8 mouse cellular contexts compared by ENCODE assay signal in the genomic region with DNA sequence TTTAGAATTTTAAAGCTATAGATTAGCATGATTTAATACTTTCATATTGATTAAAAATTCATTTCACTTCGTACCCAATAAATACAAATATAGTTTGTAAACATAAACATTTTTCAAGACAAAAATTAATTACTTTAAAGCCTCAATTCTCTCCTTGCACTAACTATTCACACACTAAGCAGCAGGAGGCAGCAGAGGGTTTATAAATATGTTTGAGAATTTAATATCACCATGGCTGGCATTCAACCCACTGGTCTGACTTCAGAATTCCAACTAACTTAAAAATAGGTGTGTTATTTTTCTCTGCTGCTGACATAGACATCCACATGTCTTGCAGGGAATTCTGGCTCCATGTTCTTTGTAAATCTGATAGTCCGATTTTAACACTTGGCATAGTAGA. TPM values are rescaled to one million over a fixed set of nuclear protein-coding genes. Genes with fewer than 3 reads are reported as not detected.
A peak's percentile ranks its signal among the peaks of the same experiment; 100 is the strongest.
DNase-seq lines count a peak whose midpoint lies in the region; ATAC-seq and TF ChIP-seq lines count a peak whose summit lies in the region.

No protein-coding gene starts in this region.

- no peak overlapping the region for H3K27ac ChIP-seq in intestine, embryonic 14.5 days (ENCODE audit: low read depth)
- no peak overlapping the region for H3K27ac ChIP-seq in intestine, embryonic 15.5 days
- peak overlapping the region; percentile 86 for H3K27ac ChIP-seq in gastrocnemius, adult 2 months

- H3K36me3 ChIP-seq in intestine, embryonic 14.5 days (ENCODE audit: control insufficient read depth, insufficient read depth, low read length): peaks cover 4% of the 10 kb centered on the region; the same call in 1 of the 2 replicates
- H3K36me3 ChIP-seq in intestine, embryonic 15.5 days: no peaks in the 10 kb centered on the region
- H3K36me3 ChIP-seq in G1E (replicated peaks): peaks cover 27% of the 10 kb centered on the region

- H3K4me2 ChIP-seq in intestine, embryonic 14.5 days (ENCODE audit: low read length): no peak overlapping the region
- H3K4me2 ChIP-seq in intestine, embryonic 15.5 days (replicated peaks): no peak overlapping the region

- no peak for TF ChIP-seq POLR2A in lung, adult 2 months (IDR thresholded peaks at IDR 0.05; ENCODE audit: borderline replicate concordance, extremely low read depth, low read depth, low read length)

- no peaks in the 10 kb centered on the region for H3K4me1 ChIP-seq in intestine, embryonic 14.5 days (replicated peaks; ENCODE audit: control insufficient read depth, insufficient read depth, low read length)
- no peaks in the 10 kb centered on the region for H3K4me1 ChIP-seq in intestine, embryonic 15.5 days (replicated peaks)
- no peaks in the 10 kb centered on the region for H3K4me1 ChIP-seq in G1E (ENCODE audit: insufficient read depth, low read depth, low read length)
- H3K4me1 ChIP-seq in lung, adult 2 months (ENCODE audit: control insufficient read depth, insufficient read depth, low read length): no peaks in the 10 kb centered on the region

- DNase-seq in intestine, embryonic 14.5 days (ENCODE audit: low spot score): peak; percentile 61
- DNase-seq in 416B (ENCODE audit: low read depth) (peak; percentile 64), G1E (ENCODE audit: low spot score) (no peak)
- peak; percentile 67 for DNase-seq in gastrocnemius, adult 2 months
- DNase-seq in lung, adult 2 months: no peak
- no peak for DNase-seq in urinary bladder, postnatal 10 days (ENCODE audit: low spot score)

- no peak for TF ChIP-seq CTCF in G1E (IDR thresholded peaks at IDR 0.05; ENCODE audit: low read depth, low read length)
- peak; percentile 79 for TF ChIP-seq CTCF in gastrocnemius, adult 2 months (IDR thresholded peaks at IDR 0.05)
- peak; percentile 26; the same call in 1 of the 2 replicates for TF ChIP-seq CTCF in lung, adult 2 months (IDR thresholded peaks at IDR 0.05; ENCODE audit: insufficient read depth, low read length)

- H3K9ac ChIP-seq in intestine, embryonic 14.5 days (ENCODE audit: low read length): no peak overlapping the region
- H3K9ac ChIP-seq in intestine, embryonic 15.5 days: no peak overlapping the region

- ATAC-seq in intestine, embryonic 14.5 days (replicated peaks; ENCODE audit: low FRiP score, low TSS enrichment, low read depth): no peak
- no peak for ATAC-seq in intestine, embryonic 15.5 days
- peak; percentile 60 for ATAC-seq in G1E (ENCODE audit: extremely low read depth, insufficient number of reproducible peaks, low FRiP score, poor library complexity, severe bottlenecking)
- ATAC-seq in monocyte, adult 5-6 weeks (replicated peaks; ENCODE audit: insufficient number of reproducible peaks, low FRiP score, low TSS enrichment, poor library complexity, severe bottlenecking): no peak

- no peaks in the 10 kb centered on the region for H3K27me3 ChIP-seq in intestine, embryonic 14.5 days (replicated peaks; ENCODE audit: control insufficient read depth, insufficient read depth, low read length)
- H3K27me3 ChIP-seq in intestine, embryonic 15.5 days (replicated peaks): no peaks in the 10 kb centered on the region
- no peaks in the 10 kb centered on the region for H3K27me3 ChIP-seq in G1E (ENCODE audit: insufficient read depth, low read length)

- 75% methylated on average over 2 of the region's 2 CpGs for WGBS in intestine, embryonic 14.5 days
- WGBS in intestine, embryonic 15.5 days: 76% methylated on average over 2 of the region's 2 CpGs
- WGBS in lung, adult 2 months: 62% methylated on average over 2 of the region's 2 CpGs

- no peaks in the 10 kb centered on the region for H3K9me3 ChIP-seq in intestine, embryonic 14.5 days (ENCODE audit: control insufficient read depth, low read length)
- H3K9me3 ChIP-seq in intestine, embryonic 15.5 days: no peaks in the 10 kb centered on the region
- H3K9me3 ChIP-seq in G1E (replicated peaks): no peaks in the 10 kb centered on the region

- H3K4me3 ChIP-seq in intestine, embryonic 14.5 days (ENCODE audit: low read depth, low read length): no peak overlapping the region
- H3K4me3 ChIP-seq in intestine, embryonic 15.5 days (replicated peaks): no peak overlapping the region
- H3K4me3 ChIP-seq in G1E (ENCODE audit: low read depth, low read length): no peak overlapping the region
- H3K4me3 ChIP-seq in gastrocnemius, adult 2 months: peak overlapping the region; percentile 32
- H3K4me3 ChIP-seq in lung, adult 2 months (replicated peaks; ENCODE audit: extremely low read depth, low read depth, low read length): no peak overlapping the region

- intact Hi-C loops in gastrocnemius, adult 2 months (cut with DNase I): loop anchor here (2.0 to 10.0 kb wide), 3 partner anchors 164 to 386 kb away; no protein-coding TSS in a partner anchor

RNA-seq across cellular contexts. Expression of gene 1810037I17Rik, which starts 15.2 kb away (rescaled TPM):
- polyA plus RNA-seq in intestine, embryonic 14.5 days (2014; fragmentation: Nextera tagmentation; extraction: Ambion mirVana): 125 and 132 TPM in 2 replicates
- polyA plus RNA-seq in intestine, embryonic 15.5 days (2015; fragmentation: Nextera tagmentation; extraction: Ambion mirVana): 146 and 156 TPM in 2 replicates
- total RNA-seq in G1E (2014; fragmentation: Nextera tagmentation) (120 TPM in 2 replicates), G1E (2017) (93.4 and 95.4 TPM in 2 replicates)
- 52.0 and 52.5 TPM in 2 replicates for polyA plus RNA-seq in G1E (2012)
- 10 to 100 TPM; 22.6 to 36.1 TPM for total RNA-seq in gastrocnemius, adult 2 months (2021)
- 41.8 and 56.6 TPM in 2 replicates for polyA plus RNA-seq in lung, adult 2 months (2012; rRNA removed)
- total RNA-seq in monocyte, adult 5-6 weeks (2017): 21.4 to 34.4 TPM (median 33.6 TPM) in 3 replicates

RNA-seq across cellular contexts. Expression of gene Gm10959, which starts 20.1 kb away (rescaled TPM):
- not detected in 2 replicates for polyA plus RNA-seq in intestine, embryonic 14.5 days (2014; fragmentation: Nextera tagmentation; extraction: Ambion mirVana)
- not detected in 2 replicates for polyA plus RNA-seq in intestine, embryonic 15.5 days (2015; fragmentation: Nextera tagmentation; extraction: Ambion mirVana)
- total RNA-seq in G1E (2014; fragmentation: Nextera tagmentation): not detected in 2 replicates
- not detected in 2 replicates for total RNA-seq in G1E (2017)
- not detected in 2 replicates for polyA plus RNA-seq in G1E (2012)
- total RNA-seq in gastrocnemius, adult 2 months (2021): not detected
- polyA plus RNA-seq in lung, adult 2 months (2012; rRNA removed): not detected in 2 replicates
- not detected in 3 replicates for total RNA-seq in monocyte, adult 5-6 weeks (2017)

RNA-seq across cellular contexts. Expression of gene Fabp2, which starts 44.3 kb away (rescaled TPM):
- polyA plus RNA-seq in intestine, embryonic 14.5 days (2014; fragmentation: Nextera tagmentation; extraction: Ambion mirVana): 100 and 126 TPM in 2 replicates
- polyA plus RNA-seq in intestine, embryonic 15.5 days (2015; fragmentation: Nextera tagmentation; extraction: Ambion mirVana): 654 and 813 TPM in 2 replicates
- total RNA-seq in G1E (2014; fragmentation: Nextera tagmentation) (not detected in 2 replicates), G1E (2017) (not detected in 2 replicates)
- polyA plus RNA-seq in G1E (2012): not detected in 2 replicates
- total RNA-seq in gastrocnemius, adult 2 months (2021): not detected
- polyA plus RNA-seq in lung, adult 2 months (2012; rRNA removed): 0.20 TPM in 1 of 2 replicates, not detected in the other
- total RNA-seq in monocyte, adult 5-6 weeks (2017): not detected in 3 replicates

RNA-seq across cellular contexts. Expression of gene Usp53, which starts 45.1 kb away (rescaled TPM):
- polyA plus RNA-seq in intestine, embryonic 14.5 days (2014; fragmentation: Nextera tagmentation; extraction: Ambion mirVana): 12.7 and 15.4 TPM in 2 replicates
- 12.1 and 12.4 TPM in 2 replicates for polyA plus RNA-seq in intestine, embryonic 15.5 days (2015; fragmentation: Nextera tagmentation; extraction: Ambion mirVana)
- total RNA-seq in G1E (2014; fragmentation: Nextera tagmentation) (13.6 and 18.0 TPM in 2 replicates), G1E (2017) (8.0 and 9.6 TPM in 2 replicates)
- 0.25 and 0.46 TPM in 2 replicates for polyA plus RNA-seq in G1E (2012)
- total RNA-seq in gastrocnemius, adult 2 months (2021): 10 to 100 TPM; 10.7 to 13.5 TPM
- polyA plus RNA-seq in lung, adult 2 months (2012; rRNA removed): 3.1 and 4.7 TPM in 2 replicates
- 8.3 to 21.2 TPM (median 8.7 TPM) in 3 replicates for total RNA-seq in monocyte, adult 5-6 weeks (2017)

Comparison
In these comparisons a context has a peak if more than half of its experiments do, and no peak if none do; other contexts are left out.
1. DNase-seq: peak in intestine, embryonic 14.5 days (single experiment), 416B (single experiment) and gastrocnemius, adult 2 months (single experiment); none in G1E (single experiment), lung, adult 2 months (single experiment) and urinary bladder, postnatal 10 days (single experiment).
2. RNA of gene Fabp2, which starts 44.3 kb away (polyA plus RNA-seq): 654 to 813 TPM in intestine, embryonic 15.5 days and 100 to 126 TPM in intestine, embryonic 14.5 days; 0.20 TPM in lung, adult 2 months and not detected in G1E; every median in the first group is over 10 times any median in the second.